Mouse (Mus musculus) 3134 (cell line): ENCODE data around the gene Mcrs1.
"Not testable (repeated sequence)": the region's sequence is repeated elsewhere in the genome, so short reads cannot be mapped to it uniquely, and the experiment has no call there.

ENCODE experiments used
- DNase-seq: peaks from one replicate; pipeline ENCODE4 v3.0.0-alpha.2; 2011; ENCODE audit warnings: low spot score; ENCODE audit not compliant: insufficient read length; ENCODE audit errors: extremely low read depth

The Mcrs1 gene

GRCm38 (mm10) chr15:99252381-99253174 is 817 bp upstream of the Mcrs1 start:
- peak; percentile 44 for DNase-seq

DNA sequence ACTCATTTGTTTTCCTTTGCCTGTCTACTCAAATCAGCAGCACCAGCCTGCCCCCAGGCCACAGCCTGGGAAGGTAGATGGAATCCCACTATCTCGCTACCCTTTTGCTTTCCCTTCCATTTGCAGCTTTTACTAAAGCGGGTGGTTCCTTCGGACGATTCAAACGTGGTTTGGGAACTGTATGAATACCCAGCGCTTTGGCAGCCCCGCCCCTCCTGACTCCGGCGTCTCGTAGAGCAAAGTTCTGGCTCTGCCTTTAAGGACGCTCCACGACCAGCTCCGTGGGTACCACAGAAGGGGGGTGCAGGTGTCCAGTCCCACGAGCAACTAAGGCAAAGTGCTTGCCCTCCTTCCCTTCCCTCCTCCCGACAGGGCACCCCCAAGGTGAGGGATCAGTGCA is 650 bp downstream of the Mcrs1 start:
- DNase-seq = not testable (repeated sequence)

DNA sequence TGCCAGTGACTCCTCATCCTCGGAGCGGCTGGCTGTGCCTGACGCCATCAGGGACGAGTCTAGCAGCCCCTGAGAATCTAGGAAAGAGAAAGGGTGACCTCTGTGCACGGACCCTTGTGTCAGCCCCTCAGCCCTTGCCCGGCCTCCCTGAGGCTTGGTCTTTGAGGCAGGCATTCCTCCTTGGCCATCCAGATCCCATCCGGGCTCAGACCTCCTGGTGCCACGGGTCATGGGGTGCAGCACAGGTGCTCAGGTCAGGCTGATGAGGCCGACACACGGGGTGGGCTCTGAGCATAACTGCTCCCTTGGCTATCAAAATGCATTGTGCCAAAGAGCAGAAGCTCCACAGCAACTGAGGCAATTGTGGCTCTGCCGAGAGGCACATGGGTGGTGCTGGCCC is 1.8 kb downstream of the Mcrs1 start:
- no peak for DNase-seq

DNA sequence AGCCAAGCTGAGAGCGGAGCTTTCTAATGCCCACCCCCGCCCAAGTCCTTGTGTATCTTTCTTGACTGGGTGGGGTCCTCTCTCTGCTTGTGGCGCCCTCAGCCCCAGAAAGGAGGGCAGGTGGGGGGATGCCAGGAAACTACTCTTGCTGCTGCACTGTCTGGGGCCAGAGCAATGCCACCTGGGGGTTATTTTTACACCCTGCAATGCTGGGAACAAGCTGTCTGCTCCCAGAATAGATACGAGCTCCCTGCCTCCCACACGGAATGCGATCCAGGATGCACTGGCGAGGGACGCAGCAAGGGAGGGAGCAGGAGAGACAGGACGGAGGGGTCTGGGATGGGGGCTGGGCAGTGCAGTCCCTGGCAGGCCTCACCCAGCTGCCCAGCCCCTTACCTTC is 2.8 kb downstream of the Mcrs1 start:
- DNase-seq = no peak

GRCm38 (mm10) chr15:99246736-99247135 is 5.0 kb downstream of the Mcrs1 start:
- DNase-seq = not testable (repeated sequence)

DNA sequence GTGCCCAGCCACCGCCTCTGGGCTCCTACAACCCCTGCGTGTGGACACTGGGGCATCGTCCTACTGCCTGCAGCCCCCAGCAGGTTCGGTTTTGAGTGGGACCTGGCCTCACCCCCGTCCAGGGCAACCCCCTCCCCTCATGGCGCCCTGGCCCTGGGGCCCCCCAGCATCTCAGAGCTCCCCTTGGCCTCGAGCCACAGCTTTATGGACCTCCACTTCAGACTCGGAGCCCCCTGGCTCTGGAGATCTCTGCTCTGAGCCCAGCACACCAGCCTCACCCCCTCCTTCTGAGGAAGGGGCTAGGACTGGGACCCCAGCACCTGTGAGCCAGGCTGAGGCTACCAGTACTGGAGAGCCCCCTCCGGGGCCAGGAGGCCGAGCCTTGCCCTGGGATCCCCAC is 9.7 kb downstream of the Mcrs1 start:
- DNase-seq = no peak

GRCm38 (mm10) chr15:99241249-99241648 is 10.5 kb downstream of the Mcrs1 start:
- DNase-seq = no peak

DNA sequence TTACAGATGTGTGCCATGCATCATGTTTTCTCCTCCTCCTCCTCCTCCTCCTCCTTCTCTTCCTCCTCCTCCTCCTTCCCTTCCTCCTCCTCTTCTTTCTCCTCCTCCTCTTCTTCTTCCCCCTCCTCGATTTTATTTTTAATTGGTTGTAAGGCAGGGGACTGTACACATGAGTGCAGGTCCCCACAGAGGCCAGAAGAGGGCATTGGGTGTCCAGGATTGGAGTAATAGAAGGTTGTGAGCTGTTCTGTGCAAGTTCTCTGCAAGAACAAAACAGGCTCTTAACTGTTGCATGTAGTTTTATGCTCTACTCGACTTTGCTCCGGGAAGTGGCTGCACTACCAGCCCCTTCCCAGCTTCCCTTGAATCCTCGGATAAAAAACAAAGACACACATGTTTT is 11.6 kb downstream of the Mcrs1 start:
- DNase-seq = no peak

GRCm38 (mm10) chr15:99238006-99238405 is 13.8 kb downstream of the Mcrs1 start:
- DNase-seq = no peak

GRCm38 (mm10) chr15:99234326-99235010 is 17.3 kb downstream of the Mcrs1 start:
- DNase-seq = no peak

- no peak for DNase-seq
Measured at GRCm38 (mm10) chr15:99233719-99234118, 18.0 kb downstream of the Mcrs1 start.

DNA sequence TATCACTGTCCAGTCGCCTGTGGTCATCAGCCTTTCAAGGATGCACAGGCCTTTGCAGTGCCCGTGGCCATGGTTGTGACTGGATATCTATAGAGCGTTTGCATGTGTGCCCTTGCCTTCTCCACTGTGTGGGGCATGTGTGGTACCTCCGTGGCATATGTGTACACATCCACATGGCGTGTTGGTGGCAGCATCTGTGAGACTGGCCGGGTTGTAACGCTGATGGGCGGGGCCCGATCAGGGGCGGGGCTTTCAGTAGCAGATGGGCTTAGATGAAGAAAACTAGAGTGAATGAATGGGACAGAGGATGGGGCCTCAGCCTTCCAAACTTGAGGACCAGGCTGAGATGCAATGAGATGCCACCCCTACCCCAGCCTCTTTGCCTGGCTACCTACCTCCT is 19.8 kb downstream of the Mcrs1 start:
- no peak for DNase-seq

GRCm38 (mm10) chr15:99226090-99226489 is 25.7 kb downstream of the Mcrs1 start:
- no peak for DNase-seq

GRCm38 (mm10) chr15:99225081-99225810 is 26.5 kb downstream of the Mcrs1 start:
- no peak for DNase-seq

GRCm38 (mm10) chr15:99224208-99224911 is 27.4 kb downstream of the Mcrs1 start, which contains the start of gene Kcnh3:
TSS of gene Kcnh3 (plus strand) at chr15:99224861.
- no peak for DNase-seq

DNA sequence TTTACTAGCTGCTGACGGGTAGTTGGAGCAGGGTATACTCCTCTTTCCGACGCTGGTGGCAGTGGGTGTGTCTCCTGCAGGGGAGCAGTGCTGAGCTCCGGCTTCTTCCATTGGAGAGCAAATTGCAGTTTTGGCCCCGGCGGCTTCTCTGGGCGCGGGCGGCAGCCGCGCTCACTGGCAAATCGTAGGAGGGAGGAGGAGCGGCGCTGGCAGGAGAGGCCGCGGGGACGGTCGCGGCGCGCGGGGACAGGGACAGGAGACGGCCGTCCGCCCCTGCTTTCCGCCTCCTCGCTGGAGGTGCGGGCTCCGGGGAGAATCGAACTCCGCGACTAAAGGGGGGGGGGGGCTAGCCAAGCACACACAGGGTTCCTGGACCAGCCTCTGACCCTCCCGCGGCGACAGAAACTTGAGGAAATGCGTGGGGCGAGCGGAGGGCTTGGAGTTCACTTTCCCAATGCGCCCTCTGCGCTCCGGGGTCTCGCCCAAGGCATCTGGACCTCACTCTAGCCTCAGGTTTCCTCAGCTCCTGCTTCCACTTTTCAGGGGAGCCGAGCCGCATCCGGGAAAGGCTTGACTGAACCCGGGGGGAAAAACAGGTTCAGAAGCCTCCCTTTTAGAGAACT is 28.1 kb downstream of the Mcrs1 start:
- no peak for DNase-seq

DNA sequence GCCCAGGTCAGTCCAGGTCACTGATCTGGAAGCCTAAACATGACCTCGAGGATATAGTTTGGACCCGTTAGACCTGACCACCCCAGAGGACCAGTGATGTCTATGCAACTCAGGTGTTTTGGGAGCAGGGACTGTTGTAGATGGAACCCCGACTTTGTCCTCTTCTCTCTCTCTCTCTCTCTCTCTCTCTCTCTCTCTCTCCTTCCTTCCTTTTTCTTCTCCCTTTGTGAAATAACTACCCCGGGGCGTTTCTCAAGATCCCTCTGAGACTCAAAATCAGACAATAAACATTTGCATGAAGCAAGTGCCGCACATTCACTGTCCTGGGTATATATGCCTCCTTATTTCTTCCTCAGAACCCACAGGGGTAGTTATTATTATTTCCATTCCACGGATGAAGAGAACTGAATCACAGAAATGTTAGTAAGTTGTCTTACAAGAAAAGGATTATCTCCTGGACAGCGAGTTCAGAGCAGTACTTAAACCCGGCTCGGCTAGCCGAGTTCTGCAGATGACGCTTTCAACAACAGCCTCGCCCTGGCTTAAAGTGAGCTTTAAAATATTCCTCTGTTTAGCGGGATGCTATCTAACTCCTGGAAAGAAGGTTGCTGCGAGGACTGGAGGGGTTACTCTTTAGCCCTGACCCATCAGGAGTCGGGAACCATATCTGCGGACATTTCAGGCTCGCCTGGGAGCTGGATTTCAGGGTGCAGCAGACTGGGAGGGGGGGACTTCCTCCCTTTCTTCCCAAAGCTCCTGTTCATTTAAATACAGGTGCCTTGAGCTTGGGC is 28.8 kb downstream of the Mcrs1 start:
- no peak for DNase-seq

DNA sequence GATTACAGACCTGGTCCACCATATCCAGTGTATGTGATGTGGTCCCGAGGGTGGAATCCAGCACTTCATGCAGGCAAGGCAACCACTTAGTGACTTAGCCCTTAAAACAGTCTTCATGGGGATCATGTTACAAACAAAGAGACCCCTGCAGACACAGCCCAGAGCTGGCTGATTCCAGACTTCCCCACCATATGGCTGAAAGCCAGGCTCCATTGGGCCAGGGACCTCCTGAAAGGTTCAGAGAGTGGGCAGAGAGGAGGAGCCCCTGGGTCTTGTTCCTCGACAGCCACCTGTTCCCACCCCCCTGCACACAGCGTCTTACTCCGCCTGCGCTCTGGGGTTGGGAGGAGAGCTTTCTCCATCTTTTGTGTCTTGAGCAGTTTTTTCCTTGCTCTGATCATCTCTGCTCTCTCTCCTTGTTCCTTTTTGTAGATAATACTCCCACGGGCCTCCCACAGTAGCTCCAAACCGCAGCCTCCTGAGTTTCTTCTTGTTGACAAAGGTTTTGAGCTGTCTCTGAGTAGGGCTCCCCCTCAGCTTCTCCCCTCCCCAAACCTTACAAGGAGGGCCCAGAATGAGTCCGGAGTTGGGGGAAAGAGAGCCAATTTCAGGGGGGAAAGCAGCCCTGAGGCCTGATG is 30.3 kb downstream of the Mcrs1 start:
- DNase-seq = no peak

DNA sequence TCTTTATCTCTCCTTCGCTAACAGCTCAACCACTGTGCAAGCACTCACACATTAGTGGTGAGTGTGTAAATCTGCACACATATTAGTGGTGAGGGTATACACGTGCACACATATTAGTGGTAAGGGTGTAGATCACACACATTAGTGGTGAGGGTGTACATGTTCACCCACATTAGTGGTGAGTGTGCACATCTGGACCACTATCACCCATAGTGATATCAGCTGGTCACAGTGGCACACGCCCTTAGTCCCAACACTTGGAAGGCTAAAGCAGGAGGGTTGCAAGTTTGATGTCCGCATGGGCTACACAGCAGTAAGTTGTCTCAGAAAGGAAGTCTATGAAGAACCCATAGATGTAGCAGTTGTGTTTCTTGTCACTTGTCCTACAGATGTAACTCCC is 34.1 kb downstream of the Mcrs1 start:
- no peak for DNase-seq
